Mouse (Mus musculus) embryonic facial prominence, embryonic 11.5 days (tissue): ENCODE results near the gene Ky. TPM values are rescaled to one million over a fixed set of nuclear protein-coding genes. Genes with fewer than 3 reads are reported as not detected.
A peak's percentile ranks its signal among the peaks of the same experiment; 100 is the strongest.

Experiments
- ATAC-seq: fragments of 200-750 bp; cut with Nextera tagmentation; replicated peaks from 2 replicates; pipeline ENCODE4 v1.8.0; 2017; ENCODE audit warnings: low read depth; ENCODE audit not compliant: insufficient number of reproducible peaks, low FRiP score, low TSS enrichment
- DNase-seq: peaks from one replicate; pipeline ENCODE4 v3.0.0-alpha.2; 2015; ENCODE audit warnings: low spot score
- H3K27ac ChIP-seq: fragments of 300-500 bp; sonication (generic); replicated peaks from 2 replicates; pipeline ENCODE4 v1.5.1; 2014; ENCODE audit warnings: mild to moderate bottlenecking, low read depth, low read length, control low read depth
- H3K27me3 ChIP-seq: fragments of 300-500 bp; sonication (generic); 2 replicates; pipeline ENCODE4 v1.6.1; 2014; ENCODE audit warnings: mild to moderate bottlenecking, low read length, moderate library complexity, mixed read lengths; ENCODE audit not compliant: control insufficient read depth, insufficient read depth
- H3K36me3 ChIP-seq: fragments of 300-500 bp; sonication (generic); replicated peaks from 2 replicates; pipeline ENCODE4 v1.6.1; 2014; ENCODE audit warnings: low read depth, mild to moderate bottlenecking, low read length, moderate library complexity, mixed read lengths; ENCODE audit not compliant: control insufficient read depth, insufficient read depth
- H3K4me1 ChIP-seq: fragments of 300-500 bp; sonication (generic); 2 replicates; pipeline ENCODE4 v1.6.1; 2014; ENCODE audit warnings: low read length, mixed read lengths; ENCODE audit not compliant: control insufficient read depth, insufficient read depth
- H3K4me2 ChIP-seq: fragments of 300-500 bp; sonication (generic); 2 replicates; pipeline ENCODE4 v1.6.1; 2014; ENCODE audit warnings: low read depth, mild to moderate bottlenecking, control low read depth, low read length, moderate library complexity
- H3K4me3 ChIP-seq: fragments of 300-500 bp; sonication (generic); 2 replicates; pipeline ENCODE4 v1.5.1; 2014; ENCODE audit warnings: low read depth, low read length, control low read depth
- H3K9ac ChIP-seq: fragments of 300-500 bp; sonication (generic); replicated peaks from 2 replicates; pipeline ENCODE4 v1.6.1; 2014; ENCODE audit warnings: mild to moderate bottlenecking, control low read depth, low read length
- H3K9me3 ChIP-seq: fragments of 300-500 bp; sonication (generic); replicated peaks from 2 replicates; pipeline ENCODE4 v1.6.1; 2016; ENCODE audit warnings: mild to moderate bottlenecking, low read length, inconsistent platforms, mixed read lengths; ENCODE audit not compliant: control insufficient read depth
- WGBS: fragments of 180-500 bp; shearing (Covaris S2); extraction: QIAGEN DNeasy Blood & Tissue Kit; methylation state at CpG from one replicate; pipeline ENCODE4 v1.1.7; 2014; 5-methylcytosine and 5-hydroxymethylcytosine counted together
- polyA plus RNA-seq: library from polyadenylated mRNA; unstranded; fragments of >200 nt; fragmentation: Nextera tagmentation; extraction: Ambion mirVana; gene quantifications from 2 replicates; pipeline ENCODE4 v1.2.1, GENCODE M21; 2014

Gene Ky
- polyA plus RNA-seq, 1 experiment from 2014 or later, result 0.17 TPM

- Histone ChIP-seq H3K4me3 (no peak overlapping the region), H3K4me2 (0 out of 2 replicates have a peak overlapping the region, but pooled peaks have one; percentile 2), H3K27me3 (peaks cover 2% of the 10 kb centered on the region; the same call in 1 of the 2 replicates), H3K27ac (no peak overlapping the region), H3K9ac (no peak overlapping the region; the same call in 1 of the 2 replicates), H3K9me3 (no peaks in the 10 kb centered on the region), H3K36me3 (no peaks in the 10 kb centered on the region), H3K4me1 (peaks cover 3% of the 10 kb centered on the region; the same call in 1 of the 2 replicates)
- ATAC-seq, result no peak
- WGBS, result 41% methylated on average over 22 of the region's 22 CpGs
- DNase-seq, result peak; percentile 14
Measured at GRCm38 (mm10) chr9:102545406-102546255, 40.1 kb downstream of the Ky start.

GRCm38 (mm10) chr9:102546256-102547027 is 40.9 kb downstream of the Ky start:
- Histone ChIP-seq H3K27me3 (peaks cover 2% of the 10 kb centered on the region; the same call in 1 of the 2 replicates), H3K36me3 (no peaks in the 10 kb centered on the region), H3K4me2 (no peak overlapping the region), H3K4me1 (peaks cover 3% of the 10 kb centered on the region; the same call in 1 of the 2 replicates), H3K9me3 (no peaks in the 10 kb centered on the region), H3K27ac (no peak overlapping the region), H3K9ac (no peak overlapping the region), H3K4me3 (no peak overlapping the region)
- ATAC-seq (no peak), DNase-seq (no peak)
- 74% methylated on average over 20 of the region's 20 CpGs for WGBS

GRCm38 (mm10) chr9:102547028-102547354 is 41.4 kb downstream of the Ky start:
- no peak for DNase-seq
- peaks cover 2% of the 10 kb centered on the region; the same call in 1 of the 2 replicates for H3K27me3 ChIP-seq
- WGBS, result 28% methylated on average over 7 of the region's 7 CpGs

GRCm38 (mm10) chr9:102549211-102549610 is 43.7 kb downstream of the Ky start:
- Histone ChIP-seq H3K36me3 (no peaks in the 10 kb centered on the region), H3K4me2 (no peak overlapping the region), H3K27me3 (peaks cover 2% of the 10 kb centered on the region; the same call in 1 of the 2 replicates), H3K27ac (no peak overlapping the region), H3K9me3 (no peaks in the 10 kb centered on the region), H3K4me1 (peaks cover 3% of the 10 kb centered on the region; the same call in 1 of the 2 replicates), H3K9ac (no peak overlapping the region), H3K4me3 (no peak overlapping the region)
- ATAC-seq (no peak), DNase-seq (no peak)
- 86% methylated on average over 8 of the region's 8 CpGs for WGBS

More at GRCm38 (mm10) chr9:102547028-102547354, 41.4 kb downstream of the Ky start:
- no peak overlapping the region for H3K4me2 ChIP-seq
- no peak overlapping the region for H3K4me3 ChIP-seq
- H3K27ac ChIP-seq, result no peak overlapping the region
- ATAC-seq, result no peak
- no peaks in the 10 kb centered on the region for H3K36me3 ChIP-seq
- H3K4me1 ChIP-seq, result peaks cover 3% of the 10 kb centered on the region; the same call in 1 of the 2 replicates
- no peaks in the 10 kb centered on the region for H3K9me3 ChIP-seq
- no peak overlapping the region for H3K9ac ChIP-seq

- ATAC-seq, result no peak
- WGBS, result 56% methylated on average over 10 of the region's 10 CpGs
- Histone ChIP-seq H3K4me1 (no peaks in the 10 kb centered on the region), H3K9ac (no peak overlapping the region), H3K4me3 (no peak overlapping the region), H3K4me2 (no peak overlapping the region), H3K27ac (no peak overlapping the region), H3K27me3 (peaks cover 2% of the 10 kb centered on the region; the same call in 1 of the 2 replicates), H3K36me3 (no peaks in the 10 kb centered on the region), H3K9me3 (no peaks in the 10 kb centered on the region)
- peak; percentile 40 for DNase-seq
Measured at GRCm38 (mm10) chr9:102551771-102552170, 46.2 kb downstream of the Ky start.

- H3K9me3 ChIP-seq, result 0 out of 2 replicates have a peak, but pooled peaks cover 2% of the 10 kb centered on the region
- H3K36me3 ChIP-seq, result no peaks in the 10 kb centered on the region
- no peak overlapping the region for H3K4me3 ChIP-seq
- H3K27me3 ChIP-seq, result no peaks in the 10 kb centered on the region; the same call in 1 of the 2 replicates
- no peak overlapping the region for H3K27ac ChIP-seq
- ATAC-seq (no peak), DNase-seq (no peak)
- H3K4me1 ChIP-seq, result no peaks in the 10 kb centered on the region
- H3K9ac ChIP-seq, result no peak overlapping the region
- no peak overlapping the region for H3K4me2 ChIP-seq
- WGBS, result 82% methylated on average over 3 of the region's 3 CpGs
Measured at GRCm38 (mm10) chr9:102553781-102554180, 48.2 kb downstream of the Ky start.

- Histone ChIP-seq H3K36me3 (no peaks in the 10 kb centered on the region), H3K9ac (no peak overlapping the region), H3K4me2 (no peak overlapping the region), H3K4me3 (no peak overlapping the region), H3K9me3 (0 out of 2 replicates have a peak, but pooled peaks cover 2% of the 10 kb centered on the region), H3K27me3 (no peaks in the 10 kb centered on the region; the same call in 1 of the 2 replicates), H3K4me1 (no peaks in the 10 kb centered on the region), H3K27ac (no peak overlapping the region)
- 95% methylated on average over 3 of the region's 3 CpGs for WGBS
- DNase-seq (no peak), ATAC-seq (no peak)
Measured at GRCm38 (mm10) chr9:102558463-102558862, 52.9 kb downstream of the Ky start.
